Mouse (Mus musculus): Measurements from ENCODE around the gene Eif3b.
A peak's percentile ranks its signal among the peaks of the same experiment; 100 is the strongest.
"Not testable (repeated sequence)": the region's sequence is repeated elsewhere in the genome, so short reads cannot be mapped to it uniquely, and the experiment has no call there.

Eif3b gene

GRCm38 (mm10) chr5:140396166-140396940, 22.8 kb upstream of the Eif3b start:
- no peak for DNase-seq

- DNase-seq = no peak
Measured at GRCm38 (mm10) chr5:140402640-140403270, 16.4 kb upstream of the Eif3b start.

- DNase-seq = no peak
Measured at GRCm38 (mm10) chr5:140405126-140405525, 14.0 kb upstream of the Eif3b start.

- DNase-seq = no peak
Measured at GRCm38 (mm10) chr5:140406666-140407065, 12.5 kb upstream of the Eif3b start.

GRCm38 (mm10) chr5:140408801-140409200, 10.3 kb upstream of the Eif3b start:
- no peak for DNase-seq

GRCm38 (mm10) chr5:140411339-140411738, 7.8 kb upstream of the Eif3b start:
- DNase-seq = peak; percentile 9 to 29

GRCm38 (mm10) chr5:140414647-140415046, 4.5 kb upstream of the Eif3b start:
- DNase-seq = no peak

- DNase-seq = no peak
Measured at GRCm38 (mm10) chr5:140418106-140418488, 1.0 kb upstream of the Eif3b start.

GRCm38 (mm10) chr5:140419442-140420080, 433 bp downstream of the Eif3b start:
- DNase-seq = peak; percentile 34 to 40

- no peak for DNase-seq
Measured at GRCm38 (mm10) chr5:140420616-140421015, 1.5 kb downstream of the Eif3b start.

GRCm38 (mm10) chr5:140425016-140425783, 6.1 kb downstream of the Eif3b start:
- DNase-seq = no peak

GRCm38 (mm10) chr5:140439117-140439516, 20.0 kb downstream of the Eif3b start:
- not testable (repeated sequence) for DNase-seq

- no peak for DNase-seq
Measured at GRCm38 (mm10) chr5:140441406-140441805, 22.3 kb downstream of the Eif3b start.

- DNase-seq = no peak
Measured at GRCm38 (mm10) chr5:140444012-140444411, 24.9 kb downstream of the Eif3b start.

GRCm38 (mm10) chr5:140445345-140445744, 26.2 kb downstream of the Eif3b start, which contains the start of gene Gm4869:
Gm4869 (plus strand) TSS chr5:140445645.
- no peak for DNase-seq

GRCm38 (mm10) chr5:140446054-140446453, 26.9 kb downstream of the Eif3b start:
- no peak for DNase-seq

- DNase-seq = no peak
Measured at GRCm38 (mm10) chr5:140454488-140454887, 35.4 kb downstream of the Eif3b start.

- no peak for DNase-seq
Measured at GRCm38 (mm10) chr5:140455466-140455865, 36.3 kb downstream of the Eif3b start.

GRCm38 (mm10) chr5:140461476-140461875, 42.3 kb downstream of the Eif3b start:
- no peak for DNase-seq

- not testable (repeated sequence) for DNase-seq
Measured at GRCm38 (mm10) chr5:140463151-140463550, 44.0 kb downstream of the Eif3b start.

GRCm38 (mm10) chr5:140464943-140465342, 45.8 kb downstream of the Eif3b start:
- no peak for DNase-seq

GRCm38 (mm10) chr5:140472336-140472735, 53.2 kb downstream of the Eif3b start:
- no peak for DNase-seq

- DNase-seq = no peak
Measured at GRCm38 (mm10) chr5:140481458-140481857, 62.3 kb downstream of the Eif3b start.
